Mouse (Mus musculus): ENCODE measurements around the gene Olfr592.
"Not testable (repeated sequence)": the region's sequence is repeated elsewhere in the genome, so short reads cannot be mapped to it uniquely, and the experiment has no call there.

The Olfr592 gene

DNA sequence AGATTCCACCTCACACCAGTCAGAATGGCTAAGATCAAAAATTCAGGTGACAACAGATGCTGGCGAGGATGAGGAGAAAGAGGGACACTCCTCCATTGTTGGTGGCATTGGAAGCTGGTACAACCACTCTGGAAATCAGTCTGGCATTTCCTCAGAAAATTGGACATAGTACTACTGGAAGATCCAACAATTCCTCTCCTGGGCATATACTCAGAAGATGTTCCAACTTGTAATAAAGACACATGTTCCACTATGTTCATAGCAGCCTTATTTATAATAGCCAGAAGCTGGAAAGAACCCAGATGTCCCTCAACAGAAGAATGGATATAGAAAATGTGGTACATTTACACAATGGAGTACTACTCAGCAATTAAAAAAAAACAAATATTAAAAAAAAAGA, at the start of gene Olfr592:
TSS of gene Olfr592 (plus strand) at position 301 of the 400 bp plus-strand sequence.
- DNase-seq = not testable (repeated sequence)

DNA sequence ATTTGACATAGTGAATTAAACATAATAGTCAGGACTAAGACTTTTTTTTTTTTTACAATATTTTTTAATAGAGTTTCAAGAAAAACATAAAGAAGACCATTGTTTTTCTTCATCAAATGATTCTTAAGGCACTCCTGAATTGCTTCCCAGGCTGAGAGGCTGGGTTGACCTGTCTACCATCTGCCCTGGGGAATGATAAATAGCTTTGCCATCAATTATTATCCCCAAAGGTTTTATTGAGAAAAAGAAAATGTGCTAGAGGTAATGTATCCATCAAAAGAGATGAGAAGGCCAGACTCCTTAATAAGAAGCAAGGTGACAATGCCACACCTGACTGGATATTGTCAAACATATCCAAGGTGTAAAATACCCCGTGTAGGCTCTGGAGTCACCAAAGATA, 44.0 kb upstream of the Olfr592 start, which contains the start of gene Olfr588-ps1:
TSS of gene Olfr588-ps1 (plus strand) at position 301 of the 400 bp plus-strand sequence.
- no peak for DNase-seq

DNA sequence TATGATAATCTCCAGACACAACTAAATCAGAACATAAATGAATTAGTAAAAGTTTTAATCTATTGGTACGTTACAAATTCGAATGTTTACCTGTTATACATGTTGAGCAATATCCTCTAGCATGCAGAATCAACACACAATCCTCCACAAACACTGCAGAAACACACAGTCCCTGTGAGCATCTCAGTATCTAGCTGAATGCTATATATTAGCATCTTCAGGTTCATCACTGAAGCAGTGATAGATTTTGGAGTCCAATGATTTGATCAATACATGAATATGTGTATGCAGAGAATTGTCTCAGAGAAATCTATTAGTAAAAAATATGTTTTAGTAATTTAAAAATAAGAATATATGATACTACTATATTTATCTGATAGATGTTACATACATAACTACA, 28.3 kb upstream of the Olfr592 start, which contains the start of gene Olfr589:
TSS of gene Olfr589 (minus strand) at position 101 of the 400 bp plus-strand sequence.
- DNase-seq = no peak

- DNase-seq = no peak
Measured at GRCm38 (mm10) chr7:103169697-103170096, 14.9 kb upstream of the Olfr592 start.

DNA sequence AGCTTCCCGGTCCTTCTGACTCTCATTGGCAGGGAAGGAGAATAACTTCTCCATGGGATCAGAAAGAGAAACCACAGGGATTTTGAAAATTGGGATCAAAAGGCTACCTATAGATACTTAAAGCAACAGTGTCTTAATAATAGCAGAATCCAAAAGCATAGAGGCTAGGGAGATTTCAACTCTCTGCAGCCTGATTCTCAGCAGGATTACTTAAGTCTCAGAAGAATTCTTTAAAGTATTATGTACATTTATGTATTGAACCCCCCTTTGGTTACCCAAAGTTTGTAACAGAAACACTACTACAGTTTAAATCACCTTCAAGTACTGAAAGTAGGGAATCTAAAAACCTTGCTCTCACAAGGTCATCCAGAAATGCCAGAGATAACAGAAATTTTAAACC, 6.4 kb upstream of the Olfr592 start, which contains the start of gene Olfr591:
TSS of gene Olfr591 (minus strand) at position 101 of the 400 bp plus-strand sequence.
- no peak for DNase-seq

DNA sequence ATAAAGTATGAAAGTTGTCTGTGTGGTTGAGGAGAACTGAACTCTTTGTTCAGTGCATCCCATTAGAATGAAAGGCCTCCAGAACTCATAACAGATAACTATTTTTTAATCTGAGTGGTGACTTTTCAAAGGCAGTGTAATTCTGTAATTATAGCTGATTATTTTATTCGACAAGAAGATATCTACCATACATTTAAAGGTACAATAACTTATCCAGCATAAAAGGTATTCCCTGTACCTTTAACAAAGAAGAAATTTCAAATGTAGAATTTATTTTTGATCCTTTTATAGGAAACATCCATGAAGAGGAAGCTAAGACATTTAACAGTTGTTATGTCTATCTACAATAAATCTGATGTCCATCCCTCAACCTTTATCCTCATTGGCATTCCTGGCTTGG, 27.0 kb downstream of the Olfr592 start, which contains the start of gene Olfr593:
TSS of gene Olfr593 (plus strand) at position 301 of the 400 bp plus-strand sequence.
- DNase-seq = no peak

DNA sequence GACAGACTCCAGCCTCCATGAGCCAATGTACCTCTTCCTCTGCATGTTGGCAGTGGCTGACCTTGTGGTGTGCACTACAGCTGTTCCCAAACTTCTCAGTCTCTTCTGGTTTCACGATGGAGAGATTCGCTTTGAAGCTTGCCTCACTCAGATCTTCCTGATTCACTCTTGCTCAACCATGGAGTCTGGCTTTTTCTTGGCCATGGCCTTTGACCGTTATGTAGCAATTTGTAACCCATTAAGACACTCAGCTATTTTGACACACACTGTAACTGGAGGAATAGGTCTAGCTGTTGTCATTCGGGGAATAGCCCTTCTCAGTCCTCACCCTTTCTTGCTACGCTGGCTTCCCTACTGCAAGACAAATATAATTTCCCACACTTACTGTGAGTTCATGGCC, 27.4 kb downstream of the Olfr592 start:
- not testable (repeated sequence) for DNase-seq

- DNase-seq = no peak
Measured at GRCm38 (mm10) chr7:103216696-103217095, 32.1 kb downstream of the Olfr592 start, which contains the start of gene Olfr594. Gene Olfr594, plus strand, starts transcription at chr7:103216996.

All from right cerebral cortex, adult 18-20 months (tissue).